Mouse (Mus musculus) bone marrow, adult 2 months (tissue): ENCODE results near the gene Tmem151a.

ENCODE experiments used
- CTCF ChIP-seq: fragments of 200-500 bp; IDR thresholded peaks from 2 replicates; pipeline ENCODE4 v1.5.1; 2011; ENCODE audit warnings: low read length, control low read depth; ENCODE audit not compliant: control insufficient read depth, insufficient read depth
- POLR2A ChIP-seq: fragments of 200-500 bp; IDR thresholded peaks from 2 replicates; pipeline ENCODE4 v1.6.1; 2011; ENCODE audit warnings: low read depth, mild to moderate bottlenecking, control low read depth, low read length, borderline replicate concordance; ENCODE audit not compliant: control insufficient read depth

GRCm38 (mm10) chr19:5097521-5098362 is 12.4 kb upstream of the Tmem151a start:
- TF ChIP-seq CTCF (no peak), POLR2A (no peak)
